Mouse (Mus musculus): Measurements from ENCODE around the gene Rbm39.
"Not testable (repeated sequence)": the region's sequence is repeated elsewhere in the genome, so short reads cannot be mapped to it uniquely, and the experiment has no call there.

The Rbm39 gene

GRCm38 (mm10) chr2:156180824-156181590 lies 969 bp upstream of the Rbm39 start:
- DNase-seq (ENCODE audit: extremely low read depth, low read depth, low spot score) = no peak

- DNase-seq (ENCODE audit: extremely low read depth, low read depth, low spot score) = no peak
These were observed 293 bp downstream of the Rbm39 start for GRCm38 (mm10) chr2:156179796-156180093.

GRCm38 (mm10) chr2:156179046-156179795 lies 817 bp downstream of the Rbm39 start:
- DNase-seq (ENCODE audit: extremely low read depth, low read depth, low spot score) = no peak

- DNase-seq (ENCODE audit: extremely low read depth, low read depth, low spot score) = no peak
These were observed 2.4 kb downstream of the Rbm39 start for GRCm38 (mm10) chr2:156177651-156178050.

- no peak for DNase-seq (ENCODE audit: extremely low read depth, low read depth, low spot score)
These were observed 3.0 kb downstream of the Rbm39 start for GRCm38 (mm10) chr2:156177079-156177478.

GRCm38 (mm10) chr2:156166557-156166956 lies 13.5 kb downstream of the Rbm39 start:
- no peak for DNase-seq (ENCODE audit: extremely low read depth, low read depth, low spot score)

GRCm38 (mm10) chr2:156165478-156165877 lies 14.6 kb downstream of the Rbm39 start:
- DNase-seq (ENCODE audit: extremely low read depth, low read depth, low spot score) = no peak

- DNase-seq (ENCODE audit: extremely low read depth, low read depth, low spot score) = no peak
These were observed 28.5 kb downstream of the Rbm39 start for GRCm38 (mm10) chr2:156151538-156151937.

- DNase-seq (ENCODE audit: extremely low read depth, low read depth, low spot score) = no peak
These were observed 32.6 kb downstream of the Rbm39 start for GRCm38 (mm10) chr2:156147316-156147915.

GRCm38 (mm10) chr2:156146272-156146989 lies 33.6 kb downstream of the Rbm39 start:
- DNase-seq (ENCODE audit: extremely low read depth, low read depth, low spot score) = no peak

- no peak for DNase-seq (ENCODE audit: extremely low read depth, low read depth, low spot score)
These were observed 34.4 kb downstream of the Rbm39 start for GRCm38 (mm10) chr2:156145486-156146130.

- DNase-seq (ENCODE audit: extremely low read depth, low read depth, low spot score) = no peak
These were observed 35.9 kb downstream of the Rbm39 start, which contains the start of the genes Romo1 and Nfs1 for GRCm38 (mm10) chr2:156143953-156144724. Gene Romo1 (plus strand): TSS chr2:156144039. Gene Nfs1 (minus strand): TSS chr2:156144186.

GRCm38 (mm10) chr2:156143367-156143766 lies 36.7 kb downstream of the Rbm39 start:
- no peak for DNase-seq (ENCODE audit: extremely low read depth, low read depth, low spot score)

- no peak for DNase-seq (ENCODE audit: extremely low read depth, low read depth, low spot score)
These were observed 37.2 kb downstream of the Rbm39 start for GRCm38 (mm10) chr2:156142820-156143219.

GRCm38 (mm10) chr2:156135695-156136094 lies 44.3 kb downstream of the Rbm39 start:
- DNase-seq (ENCODE audit: extremely low read depth, low read depth, low spot score) = no peak

GRCm38 (mm10) chr2:156134161-156134560 lies 45.9 kb downstream of the Rbm39 start:
- DNase-seq (ENCODE audit: extremely low read depth, low read depth, low spot score) = no peak

GRCm38 (mm10) chr2:156126992-156127391 lies 53.0 kb downstream of the Rbm39 start, which contains the start of gene Gm28036:
Gene Gm28036 (minus strand): TSS chr2:156127092.
- DNase-seq (ENCODE audit: extremely low read depth, low read depth, low spot score) = no peak

GRCm38 (mm10) chr2:156123731-156124130 lies 56.3 kb downstream of the Rbm39 start:
- no peak for DNase-seq (ENCODE audit: extremely low read depth, low read depth, low spot score)

- no peak for DNase-seq (ENCODE audit: extremely low read depth, low read depth, low spot score)
These were observed 60.5 kb downstream of the Rbm39 start for GRCm38 (mm10) chr2:156119566-156119965.

GRCm38 (mm10) chr2:156112080-156112423 lies 68.0 kb downstream of the Rbm39 start:
- not testable (repeated sequence) for DNase-seq (ENCODE audit: extremely low read depth, low read depth, low spot score)
